Mouse (Mus musculus): ENCODE data around the gene Dnajc11. TPM values are rescaled to one million over a fixed set of nuclear protein-coding genes. Genes with fewer than 3 reads are reported as not detected.

Gene Dnajc11
- polyA plus RNA-seq, 1 experiment from 2014 or later, result 85.1 TPM

GRCm38 (mm10) chr4:151992091-151992490, 58.6 kb downstream of the Dnajc11 start:
- WGBS (ENCODE audit: insufficient replicate concordance), result 86% methylated on average over 9 of the region's 9 CpGs
- no peak overlapping the region for H3K4me3 ChIP-seq
- no peaks in the 10 kb centered on the region for H3K9me3 ChIP-seq (replicated peaks)
- H3K27me3 ChIP-seq (replicated peaks), result peaks cover 46% of the 10 kb centered on the region
- H3K4me2 ChIP-seq, result no peak overlapping the region
- peaks cover 31% of the 10 kb centered on the region for H3K36me3 ChIP-seq
- peaks cover 47% of the 10 kb centered on the region for H3K4me1 ChIP-seq
- H3K27ac ChIP-seq, result no peak overlapping the region
- ATAC-seq, result no peak
- H3K9ac ChIP-seq, result no peak overlapping the region

GRCm38 (mm10) chr4:151993035-151993434, 59.5 kb downstream of the Dnajc11 start:
- Histone ChIP-seq H3K4me3 (no peak overlapping the region), H3K9me3 (replicated peaks) (no peaks in the 10 kb centered on the region), H3K4me2 (no peak overlapping the region), H3K27ac (no peak overlapping the region), H3K36me3 (peaks cover 31% of the 10 kb centered on the region), H3K9ac (no peak overlapping the region), H3K4me1 (peaks cover 47% of the 10 kb centered on the region), H3K27me3 (replicated peaks) (peaks cover 46% of the 10 kb centered on the region)
- no peak for ATAC-seq
- WGBS (ENCODE audit: insufficient replicate concordance), result 74% methylated on average over 6 of the region's 6 CpGs

- H3K27ac ChIP-seq, result peak overlapping the region; percentile 69
Measured at GRCm38 (mm10) chr4:151994228-151995171, 61.0 kb downstream of the Dnajc11 start.

GRCm38 (mm10) chr4:151995371-151996172, 62.1 kb downstream of the Dnajc11 start:
- Histone ChIP-seq H3K4me3 (peak overlapping the region; percentile 91), H3K4me2 (peak overlapping the region; percentile 94), H3K9me3 (replicated peaks) (no peaks in the 10 kb centered on the region), H3K27ac (peak overlapping the region; percentile 69), H3K27me3 (replicated peaks) (peaks cover 45% of the 10 kb centered on the region), H3K36me3 (peaks cover 24% of the 10 kb centered on the region), H3K4me1 (peaks cover 32% of the 10 kb centered on the region), H3K9ac (peak overlapping the region; percentile 94)
- WGBS (ENCODE audit: insufficient replicate concordance), result under 1% methylated on average over 75 of the region's 111 CpGs
- ATAC-seq, result no peak; the same call in 1 of the 2 replicates

More at GRCm38 (mm10) chr4:151994228-151995171, 61.0 kb downstream of the Dnajc11 start:
- Histone ChIP-seq H3K27me3 (replicated peaks) (peaks cover 46% of the 10 kb centered on the region), H3K4me2 (peak overlapping the region; percentile 94), H3K36me3 (peaks cover 31% of the 10 kb centered on the region), H3K9me3 (replicated peaks) (no peaks in the 10 kb centered on the region), H3K4me3 (peak overlapping the region; percentile 91), H3K9ac (peak overlapping the region; percentile 94), H3K4me1 (peaks cover 37% of the 10 kb centered on the region)
- WGBS (ENCODE audit: insufficient replicate concordance), result 1% methylated on average over 60 of the region's 61 CpGs
- no peak for ATAC-seq

- 1% methylated on average over 94 of the region's 94 CpGs for WGBS (ENCODE audit: insufficient replicate concordance)
- peak; percentile 95 for ATAC-seq
Measured at GRCm38 (mm10) chr4:151996173-151996950, 62.9 kb downstream of the Dnajc11 start, which contains the start of gene Phf13. Phf13 (minus strand) TSS chr4:151996258.

GRCm38 (mm10) chr4:151996951-151997222, 63.4 kb downstream of the Dnajc11 start:
- Histone ChIP-seq H3K9me3 (replicated peaks) (no peaks in the 10 kb centered on the region), H3K4me3 (peak overlapping the region; percentile 91), H3K36me3 (peaks cover 11% of the 10 kb centered on the region), H3K9ac (peak overlapping the region; percentile 94), H3K27ac (peak overlapping the region; percentile 93), H3K4me2 (peak overlapping the region; percentile 94), H3K4me1 (peaks cover 32% of the 10 kb centered on the region), H3K27me3 (replicated peaks) (peaks cover 34% of the 10 kb centered on the region)
- WGBS (ENCODE audit: insufficient replicate concordance), result 6% methylated on average over 13 of the region's 13 CpGs
- no peak for ATAC-seq

More at GRCm38 (mm10) chr4:151996173-151996950, 62.9 kb downstream of the Dnajc11 start, which contains the start of gene Phf13:
- H3K4me2 ChIP-seq, result peak within 1 kb of the TSS; percentile 94
- H3K27ac ChIP-seq, result peak within 1 kb of the TSS; percentile 93
- peak within 1 kb of the TSS; percentile 91 for H3K4me3 ChIP-seq
- H3K4me1 ChIP-seq, result peaks cover 32% of the 10 kb centered on the region
- H3K9me3 ChIP-seq (replicated peaks), result no peaks in the 10 kb centered on the region
- peak within 1 kb of the TSS; percentile 94 for H3K9ac ChIP-seq
- H3K27me3 ChIP-seq (replicated peaks), result peaks cover 38% of the 10 kb centered on the region
- H3K36me3 ChIP-seq, result peaks cover 16% of the 10 kb centered on the region

- no peak for ATAC-seq
- Histone ChIP-seq H3K9me3 (replicated peaks) (no peaks in the 10 kb centered on the region), H3K4me2 (peak overlapping the region; percentile 94), H3K9ac (peak overlapping the region; percentile 94; the same call in 1 of the 2 replicates), H3K4me1 (peaks cover 32% of the 10 kb centered on the region), H3K36me3 (peaks cover 3% of the 10 kb centered on the region), H3K4me3 (peak overlapping the region; percentile 91), H3K27ac (0 out of 2 replicates have a peak overlapping the region, but pooled peaks have one; percentile 1), H3K27me3 (replicated peaks) (peaks cover 26% of the 10 kb centered on the region)
- WGBS (ENCODE audit: insufficient replicate concordance), result 47% methylated on average over 3 of the region's 3 CpGs
Measured at GRCm38 (mm10) chr4:151997701-151998100, 64.2 kb downstream of the Dnajc11 start.

- no peak for ATAC-seq
- peaks cover 9% of the 10 kb centered on the region for H3K27me3 ChIP-seq (replicated peaks)
- no peak overlapping the region for H3K4me3 ChIP-seq
- no peak overlapping the region for H3K27ac ChIP-seq
- WGBS (ENCODE audit: insufficient replicate concordance), result 38% methylated on average over 3 of the region's 3 CpGs
- no peaks in the 10 kb centered on the region for H3K36me3 ChIP-seq
- peaks cover 22% of the 10 kb centered on the region for H3K4me1 ChIP-seq
- H3K9ac ChIP-seq, result no peak overlapping the region
- H3K4me2 ChIP-seq, result no peak overlapping the region
- H3K9me3 ChIP-seq (replicated peaks), result no peaks in the 10 kb centered on the region
Measured at GRCm38 (mm10) chr4:151999481-151999880, 66.0 kb downstream of the Dnajc11 start.

GRCm38 (mm10) chr4:152000906-152001305, 67.4 kb downstream of the Dnajc11 start:
- Histone ChIP-seq H3K9me3 (replicated peaks) (no peaks in the 10 kb centered on the region), H3K4me3 (no peak overlapping the region), H3K27me3 (replicated peaks) (no peaks in the 10 kb centered on the region), H3K27ac (no peak overlapping the region), H3K36me3 (no peaks in the 10 kb centered on the region), H3K4me1 (peaks cover 20% of the 10 kb centered on the region), H3K4me2 (no peak overlapping the region), H3K9ac (no peak overlapping the region)
- 53% methylated on average over 4 of the region's 4 CpGs for WGBS (ENCODE audit: insufficient replicate concordance)
- no peak for ATAC-seq

- H3K36me3 ChIP-seq, result no peaks in the 10 kb centered on the region
- H3K4me3 ChIP-seq, result no peak overlapping the region
- H3K4me2 ChIP-seq, result no peak overlapping the region
- H3K4me1 ChIP-seq, result peaks cover 20% of the 10 kb centered on the region
- WGBS (ENCODE audit: insufficient replicate concordance), result 48% methylated on average over 4 of the region's 4 CpGs
- ATAC-seq, result no peak
- H3K27me3 ChIP-seq (replicated peaks), result no peaks in the 10 kb centered on the region; the same call in 1 of the 2 replicates
- H3K9ac ChIP-seq, result no peak overlapping the region
- H3K27ac ChIP-seq, result no peak overlapping the region
- no peaks in the 10 kb centered on the region for H3K9me3 ChIP-seq (replicated peaks)
Measured at GRCm38 (mm10) chr4:152001335-152001734, 67.8 kb downstream of the Dnajc11 start.

- ATAC-seq, result no peak
- H3K4me1 ChIP-seq, result peaks cover 18% of the 10 kb centered on the region
- 76% methylated on average over 3 of the region's 3 CpGs for WGBS (ENCODE audit: insufficient replicate concordance)
Measured at GRCm38 (mm10) chr4:152002063-152002462, 68.6 kb downstream of the Dnajc11 start.

More at GRCm38 (mm10) chr4:152002063-152002462, 68.6 kb downstream of the Dnajc11 start:
- Histone ChIP-seq H3K9me3 (replicated peaks) (no peaks in the 10 kb centered on the region), H3K4me2 (no peak overlapping the region), H3K9ac (no peak overlapping the region), H3K36me3 (no peaks in the 10 kb centered on the region), H3K27ac (no peak overlapping the region), H3K4me3 (no peak overlapping the region), H3K27me3 (replicated peaks) (peaks cover 4% of the 10 kb centered on the region)

All from liver, embryonic 12.5 days (tissue).